Mouse (Mus musculus): Measurements from ENCODE around the gene Zswim1. TPM values are rescaled to one million over a fixed set of nuclear protein-coding genes. Genes with fewer than 3 reads are reported as not detected.
"Not testable (repeated sequence)": the region's sequence is repeated elsewhere in the genome, so short reads cannot be mapped to it uniquely, and the experiment has no call there.

Zswim1 gene
- polyA plus RNA-seq, 1 experiment from 2014 or later: 26.1 TPM

- H3K36me3 ChIP-seq (ENCODE audit: control insufficient read depth, insufficient read depth, low read length): no peaks in the 10 kb centered on the region
- under 1% methylated on average over 41 of the region's 47 CpGs for WGBS
- H3K4me2 ChIP-seq (ENCODE audit: low read length): peak within 1 kb of the TSS; percentile 58
- peaks cover 21% of the 10 kb centered on the region for H3K4me1 ChIP-seq (ENCODE audit: control insufficient read depth, insufficient read depth, low read depth, low read length)
- peak; percentile 74 for ATAC-seq
- no peaks in the 10 kb centered on the region for H3K9me3 ChIP-seq (ENCODE audit: control insufficient read depth, low read length)
- peak within 1 kb of the TSS; percentile 35 for H3K4me3 ChIP-seq (ENCODE audit: low read length)
- H3K27ac ChIP-seq (ENCODE audit: low read depth, low read length): peak within 1 kb of the TSS; percentile 21; the same call in 1 of the 2 replicates
- peaks cover 8% of the 10 kb centered on the region; the same call in 1 of the 2 replicates for H3K27me3 ChIP-seq (replicated peaks; ENCODE audit: control insufficient read depth, insufficient read depth, low read length)
- peak within 1 kb of the TSS; percentile 56 for H3K9ac ChIP-seq (ENCODE audit: low read depth, low read length)
Measured at GRCm38 (mm10) chr2:164857101-164857821, 34.8 kb downstream of the Zswim1 start, which contains the start of gene Pltp. Gene Pltp, minus strand, starts transcription at chr2:164857711.

- Histone ChIP-seq H3K27me3 (replicated peaks; ENCODE audit: control insufficient read depth, insufficient read depth, low read length) (peaks cover 8% of the 10 kb centered on the region; the same call in 1 of the 2 replicates), H3K4me3 (ENCODE audit: low read length) (peak overlapping the region; percentile 35), H3K9ac (ENCODE audit: low read depth, low read length) (peak overlapping the region; percentile 56; the same call in 1 of the 2 replicates), H3K36me3 (ENCODE audit: control insufficient read depth, insufficient read depth, low read length) (no peaks in the 10 kb centered on the region), H3K9me3 (ENCODE audit: control insufficient read depth, low read length) (no peaks in the 10 kb centered on the region), H3K4me1 (ENCODE audit: control insufficient read depth, insufficient read depth, low read depth, low read length) (peaks cover 21% of the 10 kb centered on the region), H3K4me2 (ENCODE audit: low read length) (peak overlapping the region; percentile 58), H3K27ac (ENCODE audit: low read depth, low read length) (peak overlapping the region; percentile 21; the same call in 1 of the 2 replicates)
- ATAC-seq: peak; percentile 8; the same call in 1 of the 2 replicates
- WGBS: 3% methylated on average over 19 of the region's 19 CpGs
Measured at GRCm38 (mm10) chr2:164857842-164858553, 35.5 kb downstream of the Zswim1 start.

- H3K4me2 ChIP-seq (ENCODE audit: low read length): no peak overlapping the region
- ATAC-seq: no peak
- 54% methylated on average over 2 of the region's 2 CpGs for WGBS
- no peak overlapping the region for H3K4me3 ChIP-seq (ENCODE audit: low read length)
- H3K27ac ChIP-seq (ENCODE audit: low read depth, low read length): no peak overlapping the region
- peaks cover 21% of the 10 kb centered on the region for H3K4me1 ChIP-seq (ENCODE audit: control insufficient read depth, insufficient read depth, low read depth, low read length)
- H3K36me3 ChIP-seq (ENCODE audit: control insufficient read depth, insufficient read depth, low read length): no peaks in the 10 kb centered on the region
- H3K27me3 ChIP-seq (replicated peaks; ENCODE audit: control insufficient read depth, insufficient read depth, low read length): peaks cover 8% of the 10 kb centered on the region; the same call in 1 of the 2 replicates
- H3K9ac ChIP-seq (ENCODE audit: low read depth, low read length): no peak overlapping the region
- no peaks in the 10 kb centered on the region for H3K9me3 ChIP-seq (ENCODE audit: control insufficient read depth, low read length)
Measured at GRCm38 (mm10) chr2:164859155-164859554, 36.7 kb downstream of the Zswim1 start.

GRCm38 (mm10) chr2:164859640-164860432 lies 37.4 kb downstream of the Zswim1 start:
- Histone ChIP-seq H3K4me1 (ENCODE audit: control insufficient read depth, insufficient read depth, low read depth, low read length) (peaks cover 21% of the 10 kb centered on the region), H3K4me2 (ENCODE audit: low read length) (no peak overlapping the region), H3K36me3 (ENCODE audit: control insufficient read depth, insufficient read depth, low read length) (no peaks in the 10 kb centered on the region), H3K9ac (ENCODE audit: low read depth, low read length) (no peak overlapping the region), H3K27me3 (replicated peaks; ENCODE audit: control insufficient read depth, insufficient read depth, low read length) (peaks cover 8% of the 10 kb centered on the region; the same call in 1 of the 2 replicates), H3K27ac (ENCODE audit: low read depth, low read length) (no peak overlapping the region), H3K9me3 (ENCODE audit: control insufficient read depth, low read length) (no peaks in the 10 kb centered on the region), H3K4me3 (ENCODE audit: low read length) (no peak overlapping the region)
- WGBS: 59% methylated on average over 9 of the region's 9 CpGs
- no peak for ATAC-seq

GRCm38 (mm10) chr2:164861094-164861493 lies 38.6 kb downstream of the Zswim1 start:
- WGBS: 67% methylated on average over 4 of the region's 4 CpGs
- 0 out of 2 replicates have a peak, but pooled peaks cover 8% of the 10 kb centered on the region for H3K27me3 ChIP-seq (replicated peaks; ENCODE audit: control insufficient read depth, insufficient read depth, low read length)

GRCm38 (mm10) chr2:164862179-164862861 lies 39.8 kb downstream of the Zswim1 start:
- H3K27ac ChIP-seq (ENCODE audit: low read depth, low read length): peak overlapping the region; percentile 27
- no peak overlapping the region for H3K4me3 ChIP-seq (ENCODE audit: low read length)
- H3K36me3 ChIP-seq (ENCODE audit: control insufficient read depth, insufficient read depth, low read length): no peaks in the 10 kb centered on the region
- H3K9ac ChIP-seq (ENCODE audit: low read depth, low read length): no peak overlapping the region
- no peaks in the 10 kb centered on the region for H3K9me3 ChIP-seq (ENCODE audit: control insufficient read depth, low read length)
- peak; percentile 80 for ATAC-seq
- 0 out of 2 replicates have a peak, but pooled peaks cover 5% of the 10 kb centered on the region for H3K27me3 ChIP-seq (replicated peaks; ENCODE audit: control insufficient read depth, insufficient read depth, low read length)
- H3K4me1 ChIP-seq (ENCODE audit: control insufficient read depth, insufficient read depth, low read depth, low read length): peaks cover 10% of the 10 kb centered on the region
- WGBS: 31% methylated on average over 9 of the region's 9 CpGs
- no peak overlapping the region for H3K4me2 ChIP-seq (ENCODE audit: low read length)

More at GRCm38 (mm10) chr2:164861094-164861493, 38.6 kb downstream of the Zswim1 start:
- Histone ChIP-seq H3K27ac (ENCODE audit: low read depth, low read length) (no peak overlapping the region), H3K4me1 (ENCODE audit: control insufficient read depth, insufficient read depth, low read depth, low read length) (peaks cover 19% of the 10 kb centered on the region), H3K9ac (ENCODE audit: low read depth, low read length) (no peak overlapping the region), H3K4me3 (ENCODE audit: low read length) (no peak overlapping the region), H3K4me2 (ENCODE audit: low read length) (no peak overlapping the region), H3K9me3 (ENCODE audit: control insufficient read depth, low read length) (no peaks in the 10 kb centered on the region), H3K36me3 (ENCODE audit: control insufficient read depth, insufficient read depth, low read length) (no peaks in the 10 kb centered on the region)
- no peak for ATAC-seq

- ATAC-seq; H3K4me1 ChIP-seq (ENCODE audit: control insufficient read depth, insufficient read depth, low read depth, low read length); H3K27me3 ChIP-seq (replicated peaks; ENCODE audit: control insufficient read depth, insufficient read depth, low read length); H3K36me3 ChIP-seq (ENCODE audit: control insufficient read depth, insufficient read depth, low read length); H3K4me2 ChIP-seq (ENCODE audit: low read length); H3K9me3 ChIP-seq (ENCODE audit: control insufficient read depth, low read length); H3K9ac ChIP-seq (ENCODE audit: low read depth, low read length); H3K27ac ChIP-seq (ENCODE audit: low read depth, low read length); H3K4me3 ChIP-seq (ENCODE audit: low read length): not testable (repeated sequence)
- WGBS: 97% methylated on average over 7 of the region's 9 CpGs
Measured at GRCm38 (mm10) chr2:164863411-164863810, 40.9 kb downstream of the Zswim1 start.

- Histone ChIP-seq H3K9me3 (ENCODE audit: control insufficient read depth, low read length) (0 out of 2 replicates have a peak, but pooled peaks cover 3% of the 10 kb centered on the region), H3K4me2 (ENCODE audit: low read length) (no peak overlapping the region), H3K4me1 (ENCODE audit: control insufficient read depth, insufficient read depth, low read depth, low read length) (peaks cover 4% of the 10 kb centered on the region; the same call in 1 of the 2 replicates), H3K27me3 (replicated peaks; ENCODE audit: control insufficient read depth, insufficient read depth, low read length) (no peaks in the 10 kb centered on the region), H3K9ac (ENCODE audit: low read depth, low read length) (no peak overlapping the region), H3K27ac (ENCODE audit: low read depth, low read length) (no peak overlapping the region), H3K36me3 (ENCODE audit: control insufficient read depth, insufficient read depth, low read length) (no peaks in the 10 kb centered on the region), H3K4me3 (ENCODE audit: low read length) (no peak overlapping the region)
- no peak for ATAC-seq
- 81% methylated on average over 4 of the region's 4 CpGs for WGBS
Measured at GRCm38 (mm10) chr2:164864593-164864992, 42.1 kb downstream of the Zswim1 start.

Data from hindbrain, embryonic 16.5 days (tissue).